Mouse (Mus musculus) bone marrow macrophage, adult 2 months (primary cell): ENCODE data around the gene Nrl.

Source experiments
- CTCF ChIP-seq: IDR thresholded peaks from 2 replicates; pipeline ENCODE4 v1.5.1; 2012; ENCODE audit warnings: low read depth, mild to moderate bottlenecking, low read length, moderate library complexity
- POLR2A ChIP-seq: IDR thresholded peaks from 2 replicates; pipeline ENCODE4 v1.6.1; 2012; ENCODE audit warnings: mild to moderate bottlenecking, low read depth, low read length, borderline replicate concordance

- no peak for TF ChIP-seq POLR2A
- TF ChIP-seq CTCF, result no peak
Observed at GRCm38 (mm10) chr14:55518897-55519296, 5.9 kb downstream of the Nrl start.
